Mouse (Mus musculus) megakaryocyte-erythroid progenitor cell, adult 5 weeks (primary cell): ENCODE measurements around the gene Prmt6. TPM values are rescaled to one million over a fixed set of nuclear protein-coding genes. Genes with fewer than 3 reads are reported as not detected.

Source experiments
- polyA plus RNA-seq: library from polyadenylated mRNA; stranded (reverse); fragments of >175 nt; gene quantifications from 2 replicates; pipeline ENCODE4 v1.2.3, GENCODE M21; 2012

The Prmt6 gene
- 17.1 and 20.3 TPM in 2 replicates for polyA plus RNA-seq

DNA sequence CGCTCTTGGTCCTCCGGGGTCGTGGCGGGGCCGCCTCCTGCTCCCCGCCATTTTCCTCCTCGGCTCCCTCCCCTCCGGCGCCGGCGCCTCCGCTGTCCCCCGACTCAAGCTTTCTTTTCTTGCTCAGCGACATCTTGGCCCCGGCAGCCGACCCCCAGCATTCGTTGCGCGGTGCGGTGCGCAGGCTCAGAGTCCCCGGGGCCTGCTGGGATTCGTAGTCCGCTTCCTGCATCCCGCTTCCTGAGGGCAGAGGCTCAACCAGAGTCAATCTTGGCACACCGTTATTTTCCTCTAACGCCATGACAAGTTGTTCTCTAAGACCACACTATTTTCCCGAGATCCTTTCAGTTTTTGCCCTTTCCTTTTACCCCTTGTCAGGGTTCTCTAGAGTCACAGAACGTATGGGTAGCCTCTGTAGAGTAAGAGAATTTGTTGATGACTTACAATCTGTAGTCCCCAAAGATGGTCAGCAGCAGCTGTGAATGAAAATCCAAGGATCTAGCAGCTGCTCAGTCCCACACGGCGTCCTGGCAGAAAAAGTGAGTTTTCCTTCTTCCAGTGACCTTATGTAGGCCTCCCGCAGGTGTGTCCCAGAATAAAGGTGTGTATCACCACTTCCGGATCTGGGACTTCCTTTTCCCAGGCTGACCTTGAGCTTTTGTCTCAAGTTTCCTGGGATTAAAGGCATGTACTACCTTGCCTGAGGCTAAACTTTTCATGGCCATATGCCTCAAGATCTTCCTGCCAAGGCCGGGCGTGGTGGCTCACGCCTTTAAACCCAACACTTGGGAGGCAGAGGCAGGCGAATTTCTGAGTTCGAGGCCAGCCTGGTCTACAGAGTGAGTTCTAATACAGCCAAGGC lies at the start of gene Prmt6:
Gene Prmt6 (minus strand): TSS at position 160 of the 862 bp plus-strand sequence.

Other genes with a start within 250 kb of the Prmt6 start
- gene Ntng1, start 107.0 kb downstream of the Prmt6 start, polyA plus RNA-seq: not detected in 2 replicates